Mouse (Mus musculus) embryonic stem cell, embryonic (primary cell): ENCODE measurements around the gene 4930452B06Rik.

Experiments
- CTCF ChIA-PET, 4 experiments: fragments of 300-600 bp in 2 of 4; fragments of 350-600 bp in 2 of 4; sonication (Branson Sonifier 250); formaldehyde crosslinking; loops; one replicate each; lab custom pipeline; 2022; ENCODE audit warnings: inconsistent platforms in 2 of 4; lab: Charles Lee
- POLR2A ChIA-PET, 4 experiments: fragments of 300-600 bp in 2 of 4; fragments of 350-600 bp in 2 of 4; sonication (Branson Sonifier 250); formaldehyde crosslinking; loops; one replicate each; lab custom pipeline; 2022; ENCODE audit warnings: antibody characterized with exemption in 4 of 4, inconsistent platforms in 1 of 4; lab: Charles Lee

The 4930452B06Rik gene

GRCm38 (mm10) chr14:8475851-8476250 is 190.2 kb downstream of the 4930452B06Rik start:
- ChIA-PET CTCF (interaction anchor here in 1 of 4 experiments (0.9 kb wide), 1 partner anchor 120 kb away, joined by 3 read pairs; no protein-coding TSS in a partner anchor), POLR2A (interaction anchor here in 1 of 4 experiments (1.1 kb wide), 1 partner anchor 16 kb away, joined by 3 read pairs; no protein-coding TSS in a partner anchor)

GRCm38 (mm10) chr14:8472884-8473283 is 193.2 kb downstream of the 4930452B06Rik start:
- ChIA-PET POLR2A (interaction anchor here in 1 of 4 experiments (0.5 kb wide), 1 partner anchor 25 kb away, joined by 4 read pairs; no protein-coding TSS in a partner anchor), CTCF (interaction anchor here in 2 of 4 experiments (0.5 kb wide), 2 partner anchors 414 to 996 kb away, joined by 3 to 6 read pairs; no protein-coding TSS in a partner anchor)

GRCm38 (mm10) chr14:8464401-8465154 is 201.5 kb downstream of the 4930452B06Rik start:
- ChIA-PET POLR2A (no interaction called here), CTCF (interaction anchor here in 1 of 4 experiments (0.7 kb wide), 1 partner anchor 32 kb away, joined by 3 read pairs; no protein-coding TSS in a partner anchor)

GRCm38 (mm10) chr14:8462973-8463372 is 203.1 kb downstream of the 4930452B06Rik start:
- CTCF ChIA-PET: no interaction called here
- POLR2A ChIA-PET: no interaction called here

GRCm38 (mm10) chr14:8462321-8462909 is 203.6 kb downstream of the 4930452B06Rik start:
- CTCF ChIA-PET: no interaction called here
- POLR2A ChIA-PET: no interaction called here

- ChIA-PET CTCF (interaction anchor here (0.6 to 2.9 kb wide), 22 partner anchors 13 to 1296 kb away, joined by 3 to 27 read pairs (median 3); partner anchors contain the start of gene Oit1 (in 1 of the 4)), POLR2A (interaction anchor here in 2 of 4 experiments (0.8 to 1.7 kb wide), 5 partner anchors 11 to 105 kb away, joined by 3 to 6 read pairs (median 4); no protein-coding TSS in a partner anchor)
These were observed 205.6 kb downstream of the 4930452B06Rik start for GRCm38 (mm10) chr14:8460226-8461129.

GRCm38 (mm10) chr14:8459759-8460158 is 206.3 kb downstream of the 4930452B06Rik start:
- POLR2A ChIA-PET: interaction anchor here in 3 of 4 experiments (0.6 to 1.7 kb wide), 8 partner anchors 9 to 578 kb away, joined by 3 to 6 read pairs (median 4); no protein-coding TSS in a partner anchor

GRCm38 (mm10) chr14:8451117-8451516 is 214.9 kb downstream of the 4930452B06Rik start:
- ChIA-PET POLR2A (interaction anchor here in 2 of 4 experiments (1.0 to 1.9 kb wide), 2 partner anchors 8 to 104 kb away, joined by 3 to 5 read pairs; no protein-coding TSS in a partner anchor), CTCF (no interaction called here)

More at GRCm38 (mm10) chr14:8459759-8460158, 206.3 kb downstream of the 4930452B06Rik start:
- CTCF ChIA-PET: interaction anchor here (0.6 to 2.9 kb wide), 19 partner anchors 17 to 1297 kb away, joined by 3 to 27 read pairs (median 3); no protein-coding TSS in a partner anchor

- ChIA-PET POLR2A (interaction anchor here in 2 of 4 experiments (1.0 to 1.9 kb wide), 2 partner anchors 9 to 104 kb away, joined by 3 to 5 read pairs; no protein-coding TSS in a partner anchor), CTCF (no interaction called here)
These were observed 215.7 kb downstream of the 4930452B06Rik start for GRCm38 (mm10) chr14:8450342-8450741.

- ChIA-PET POLR2A (interaction anchor here in 2 of 4 experiments (0.7 to 0.9 kb wide), 2 partner anchors 11 to 93 kb away, joined by 3 to 8 read pairs; no protein-coding TSS in a partner anchor), CTCF (interaction anchor here in 1 of 4 experiments (0.6 kb wide), 1 partner anchor 78 kb away, joined by 3 read pairs; no protein-coding TSS in a partner anchor)
These were observed 216.7 kb downstream of the 4930452B06Rik start for GRCm38 (mm10) chr14:8449299-8449698.

- POLR2A ChIA-PET: interaction anchor here in 1 of 4 experiments (0.6 kb wide), 1 partner anchor 491 kb away, joined by 4 read pairs; no protein-coding TSS in a partner anchor
- CTCF ChIA-PET: interaction anchor here in 2 of 4 experiments (1.0 to 1.2 kb wide), 2 partner anchors 13 to 450 kb away, joined by 3 read pairs; no protein-coding TSS in a partner anchor
These were observed 218.7 kb downstream of the 4930452B06Rik start for GRCm38 (mm10) chr14:8447352-8447751.

- ChIA-PET CTCF (interaction anchor here in 1 of 4 experiments (0.6 kb wide), 1 partner anchor 14 kb away, joined by 3 read pairs; no protein-coding TSS in a partner anchor), POLR2A (interaction anchor here in 1 of 4 experiments (0.7 kb wide), 1 partner anchor 82 kb away, joined by 4 read pairs; no protein-coding TSS in a partner anchor)
These were observed 221.7 kb downstream of the 4930452B06Rik start for GRCm38 (mm10) chr14:8444363-8444762.

GRCm38 (mm10) chr14:8442691-8443090 is 223.3 kb downstream of the 4930452B06Rik start:
- POLR2A ChIA-PET: no interaction called here
- CTCF ChIA-PET: no interaction called here

- ChIA-PET CTCF (interaction anchor here in 1 of 4 experiments (0.8 kb wide), 1 partner anchor 133 kb away, joined by 3 read pairs; no protein-coding TSS in a partner anchor), POLR2A (no interaction called here)
These were observed 224.4 kb downstream of the 4930452B06Rik start for GRCm38 (mm10) chr14:8441623-8442022.

- ChIA-PET POLR2A (interaction anchor here in 1 of 4 experiments (0.6 to 1.0 kb wide), 2 partner anchors 29 to 35 kb away, joined by 3 to 4 read pairs; no protein-coding TSS in a partner anchor), CTCF (no interaction called here)
These were observed 235.3 kb downstream of the 4930452B06Rik start for GRCm38 (mm10) chr14:8430611-8431230.

GRCm38 (mm10) chr14:8429767-8430166 is 236.3 kb downstream of the 4930452B06Rik start:
- POLR2A ChIA-PET: interaction anchor here in 1 of 4 experiments (0.8 to 1.0 kb wide), 2 partner anchors 30 to 50 kb away, joined by 3 to 4 read pairs; no protein-coding TSS in a partner anchor
- CTCF ChIA-PET: no interaction called here

- ChIA-PET CTCF (no interaction called here), POLR2A (no interaction called here)
These were observed 243.2 kb downstream of the 4930452B06Rik start for GRCm38 (mm10) chr14:8422833-8423232.
